Mouse (Mus musculus) heart, embryonic 15.5 days (tissue): ENCODE data around the gene Plekhh2. TPM values are rescaled to one million over a fixed set of nuclear protein-coding genes. Genes with fewer than 3 reads are reported as not detected.

Source experiments
- ATAC-seq: fragments of 200-750 bp; cut with Nextera tagmentation; replicated peaks from 2 replicates; pipeline ENCODE4 v1.8.0; 2017; ENCODE audit warnings: low read depth, moderate TSS enrichment; ENCODE audit not compliant: insufficient number of reproducible peaks, insufficient read depth, low FRiP score
- H3K27ac ChIP-seq: fragments of 300-500 bp; sonication (generic); 2 replicates; pipeline ENCODE4 v1.5.1; 2015; ENCODE audit warnings: mild to moderate bottlenecking, inconsistent platforms
- H3K27me3 ChIP-seq: fragments of 300-500 bp; sonication (generic); 2 replicates; pipeline ENCODE4 v1.6.1; 2015; ENCODE audit warnings: inconsistent platforms
- H3K36me3 ChIP-seq: fragments of 300-500 bp; sonication (generic); 2 replicates; pipeline ENCODE4 v1.6.1; 2015; ENCODE audit warnings: mild to moderate bottlenecking, inconsistent platforms
- H3K4me1 ChIP-seq: fragments of 300-500 bp; sonication (generic); replicated peaks from 2 replicates; pipeline ENCODE4 v1.6.1; 2015; ENCODE audit warnings: inconsistent platforms
- H3K4me2 ChIP-seq: fragments of 300-500 bp; sonication (generic); 2 replicates; pipeline ENCODE4 v1.6.1; 2015; ENCODE audit warnings: inconsistent platforms, mild to moderate bottlenecking, moderate library complexity
- H3K4me3 ChIP-seq: fragments of 300-500 bp; sonication (generic); 2 replicates; pipeline ENCODE4 v1.5.1; 2015; ENCODE audit warnings: mild to moderate bottlenecking, inconsistent platforms
- H3K9ac ChIP-seq: fragments of 300-500 bp; sonication (generic); 2 replicates; pipeline ENCODE4 v1.6.1; 2015; ENCODE audit warnings: mild to moderate bottlenecking, inconsistent platforms
- H3K9me3 ChIP-seq: fragments of 300-500 bp; sonication (generic); replicated peaks from 2 replicates; pipeline ENCODE4 v1.6.1; 2016; ENCODE audit warnings: inconsistent platforms
- WGBS: fragments of 180-500 bp; shearing (Covaris S2); methylation state at CpG from one replicate; pipeline ENCODE4 v1.1.7; 2015; ENCODE audit warnings: mixed read lengths; 5-methylcytosine and 5-hydroxymethylcytosine counted together
- polyA plus RNA-seq: library from polyadenylated mRNA; unstranded; fragments of >200 nt; fragmentation: Nextera tagmentation; extraction: Ambion mirVana; gene quantifications from 2 replicates; pipeline ENCODE4 v1.2.1, GENCODE M21; 2015

The Plekhh2 gene
- 1.8 and 2.8 TPM in 2 replicates for polyA plus RNA-seq

DNA sequence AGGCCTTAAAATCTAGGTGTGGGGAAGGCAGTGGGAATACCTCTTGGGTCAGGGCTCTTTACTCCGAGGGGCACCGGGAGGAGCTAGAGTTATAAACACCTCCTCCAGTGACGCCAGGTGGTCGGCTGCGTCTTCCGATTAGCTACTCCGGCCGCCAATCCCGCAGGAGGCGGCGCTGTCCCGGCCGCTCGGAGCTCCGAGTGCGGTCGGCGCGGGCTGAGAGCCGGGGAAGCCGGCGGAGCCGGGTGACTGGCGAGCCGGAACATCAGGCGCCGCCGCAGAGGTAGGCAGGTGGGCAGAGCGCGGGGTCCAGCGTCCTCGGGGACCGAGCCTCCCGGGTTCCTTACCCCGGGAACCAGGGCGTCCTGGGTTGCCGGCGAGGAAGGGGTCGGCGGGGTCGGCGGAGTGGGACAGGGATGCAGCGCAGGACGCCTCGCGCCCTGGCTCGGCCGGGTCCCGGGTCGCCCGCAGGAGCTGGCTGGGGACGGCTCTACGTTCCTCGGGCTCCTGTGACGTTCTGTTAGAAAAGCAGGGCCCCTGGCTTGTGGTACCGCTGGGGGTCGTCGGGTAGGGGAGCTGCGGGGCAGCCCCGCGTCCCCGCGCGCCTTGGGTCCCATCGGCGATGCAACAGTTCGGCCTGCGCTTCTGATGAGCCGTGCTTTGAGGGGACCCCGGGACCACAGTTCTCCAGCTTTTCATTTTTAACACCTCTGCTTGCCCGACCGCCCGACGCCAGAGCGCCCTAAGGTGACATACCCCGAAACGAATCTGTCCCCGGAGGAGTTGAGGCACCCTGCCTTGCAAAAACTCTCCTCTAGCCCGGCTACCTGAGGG, at the start of gene Plekhh2:
TSS of gene Plekhh2 (plus strand) at position 214 of the 834 bp plus-strand sequence.
- Histone ChIP-seq H3K27ac (peak within 1 kb of the TSS; percentile 67), H3K4me3 (peak within 1 kb of the TSS; percentile 73), H3K36me3 (no peaks in the 10 kb centered on the region), H3K4me1 (peaks cover 26% of the 10 kb centered on the region), H3K4me2 (peak within 1 kb of the TSS; percentile 99), H3K9me3 (no peaks in the 10 kb centered on the region), H3K27me3 (peaks cover 7% of the 10 kb centered on the region; the same call in 1 of the 2 replicates), H3K9ac (peak within 1 kb of the TSS; percentile 71)
- peak; percentile 88 for ATAC-seq
- WGBS, result under 1% methylated on average over 78 of the region's 79 CpGs

- H3K9ac ChIP-seq, result peak within 1 kb of the TSS; percentile 86
- no peaks in the 10 kb centered on the region; the same call in 1 of the 2 replicates for H3K36me3 ChIP-seq
- H3K27me3 ChIP-seq, result no peaks in the 10 kb centered on the region
- H3K9me3 ChIP-seq, result no peaks in the 10 kb centered on the region
- H3K4me2 ChIP-seq, result peak within 1 kb of the TSS; percentile 89
- H3K27ac ChIP-seq, result peak within 1 kb of the TSS; percentile 73
- peak; percentile 96 for ATAC-seq
- under 1% methylated on average over 67 of the region's 67 CpGs for WGBS
- H3K4me3 ChIP-seq, result peak within 1 kb of the TSS; percentile 89
- peaks cover 14% of the 10 kb centered on the region for H3K4me1 ChIP-seq
Measured at GRCm38 (mm10) chr17:84465753-84466608, 45.7 kb upstream of the Plekhh2 start, which contains the start of gene Thada. Thada (minus strand) TSS chr17:84466205.

DNA sequence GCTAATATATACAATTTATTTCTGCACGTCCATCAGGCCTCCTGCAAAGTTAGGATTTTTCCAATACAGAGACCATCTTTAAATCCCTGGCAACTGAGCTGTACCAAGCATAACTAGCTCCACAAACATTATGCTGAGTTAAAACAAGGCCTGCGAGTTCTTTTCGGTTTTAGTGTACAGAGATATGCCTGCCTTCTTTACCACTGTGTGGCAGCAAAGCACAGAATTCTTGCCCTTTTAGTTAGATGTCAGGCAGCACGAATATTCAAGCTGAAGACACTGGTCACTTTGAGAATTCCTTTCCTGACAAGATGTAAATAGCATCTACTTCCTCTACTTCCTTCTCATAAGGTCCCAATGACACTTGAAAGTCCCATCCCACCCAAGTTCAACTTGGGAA, 37.4 kb upstream of the Plekhh2 start:
- no peak overlapping the region for H3K27ac ChIP-seq
- no peak for ATAC-seq

DNA sequence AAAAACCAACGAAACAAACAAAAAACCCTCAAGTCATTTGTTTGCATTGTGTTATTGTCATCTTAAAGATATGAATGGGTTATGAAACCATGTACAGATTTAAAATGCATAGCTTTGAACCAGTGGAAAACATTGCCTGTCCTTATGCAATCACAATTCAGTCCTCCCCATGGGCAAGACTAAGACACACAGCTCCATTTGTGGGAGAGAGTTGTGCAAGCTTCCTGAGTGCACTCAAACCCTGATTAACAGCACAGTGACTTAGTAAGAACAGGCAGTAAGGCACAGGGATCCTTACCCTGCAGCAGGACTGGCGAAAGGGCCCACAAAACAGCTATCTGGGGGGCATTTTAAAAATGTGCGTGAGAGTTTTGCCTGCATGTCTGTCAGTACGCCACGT, 34.5 kb upstream of the Plekhh2 start:
- Histone ChIP-seq H3K27ac (no peak overlapping the region), H3K4me2 (no peak overlapping the region), H3K4me3 (no peak overlapping the region), H3K27me3 (no peaks in the 10 kb centered on the region), H3K36me3 (no peaks in the 10 kb centered on the region), H3K4me1 (0 out of 2 replicates have a peak, but pooled peaks cover 3% of the 10 kb centered on the region), H3K9me3 (no peaks in the 10 kb centered on the region), H3K9ac (no peak overlapping the region)
- ATAC-seq, result no peak
- WGBS, result 78% methylated on average over 5 of the region's 5 CpGs

More for the DNA sequence above, 37.4 kb upstream of the Plekhh2 start:
- no peaks in the 10 kb centered on the region for H3K4me1 ChIP-seq
- no peaks in the 10 kb centered on the region for H3K9me3 ChIP-seq
- 62% methylated on average over 4 of the region's 4 CpGs for WGBS
- H3K36me3 ChIP-seq, result no peaks in the 10 kb centered on the region
- H3K27me3 ChIP-seq, result no peaks in the 10 kb centered on the region
- H3K4me3 ChIP-seq, result no peak overlapping the region
- no peak overlapping the region for H3K4me2 ChIP-seq
- H3K9ac ChIP-seq, result no peak overlapping the region

- no peaks in the 10 kb centered on the region for H3K27me3 ChIP-seq
- WGBS, result 73% methylated on average over 4 of the region's 4 CpGs
- no peak overlapping the region for H3K4me3 ChIP-seq
- H3K27ac ChIP-seq, result no peak overlapping the region
- H3K4me1 ChIP-seq, result 0 out of 2 replicates have a peak, but pooled peaks cover 3% of the 10 kb centered on the region
- no peak overlapping the region for H3K9ac ChIP-seq
- H3K4me2 ChIP-seq, result no peak overlapping the region
- no peaks in the 10 kb centered on the region for H3K9me3 ChIP-seq
- no peaks in the 10 kb centered on the region for H3K36me3 ChIP-seq
- no peak for ATAC-seq
Measured at GRCm38 (mm10) chr17:84478276-84478675, 33.4 kb upstream of the Plekhh2 start.

DNA sequence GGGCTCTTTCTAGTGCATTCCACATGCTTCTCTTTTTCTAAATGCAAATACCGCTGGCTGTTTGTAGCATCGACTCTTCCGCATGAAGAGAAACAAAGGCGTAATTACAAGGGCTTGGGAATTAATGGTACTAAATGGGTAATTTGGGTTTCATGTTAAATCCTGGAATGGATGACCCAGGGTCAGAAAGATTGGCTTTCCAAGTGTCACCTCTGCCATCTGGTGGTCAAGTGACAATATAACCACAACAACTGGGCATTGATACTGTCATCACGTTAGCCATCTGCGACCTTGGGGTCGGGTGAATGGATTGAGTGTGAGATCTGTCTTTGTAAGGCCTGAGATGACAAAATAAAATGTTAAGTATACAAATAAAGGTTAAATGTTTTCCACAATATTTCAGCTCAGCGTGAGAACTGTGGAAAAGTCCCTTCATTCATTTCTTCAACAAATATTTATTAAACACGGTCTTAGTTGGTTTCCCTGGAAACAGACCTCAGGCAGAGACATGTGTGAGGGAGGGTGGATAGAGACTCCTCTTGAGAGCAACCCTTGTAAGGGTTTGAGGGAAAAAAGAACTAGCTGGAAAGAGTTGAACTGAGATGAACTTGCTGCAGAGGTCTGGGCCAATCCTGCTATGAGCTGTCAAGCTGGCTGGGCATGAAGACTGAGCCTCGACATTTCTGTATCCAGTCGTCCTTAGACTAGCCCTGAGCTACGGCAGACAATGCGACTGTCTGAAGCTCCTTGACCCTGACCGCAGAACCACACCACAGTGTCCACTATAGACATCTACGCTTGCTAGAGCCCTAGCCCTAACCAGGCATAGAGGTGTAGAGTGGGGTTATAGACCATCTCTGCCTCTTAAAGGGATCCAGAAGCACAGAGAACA, 31.0 kb upstream of the Plekhh2 start:
- no peak overlapping the region for H3K9ac ChIP-seq
- H3K36me3 ChIP-seq, result no peaks in the 10 kb centered on the region
- WGBS, result 55% methylated on average over 15 of the region's 15 CpGs
- no peaks in the 10 kb centered on the region for H3K27me3 ChIP-seq
- 0 out of 2 replicates have a peak, but pooled peaks cover 3% of the 10 kb centered on the region for H3K4me1 ChIP-seq
- ATAC-seq, result no peak
- no peak overlapping the region for H3K4me3 ChIP-seq
- no peaks in the 10 kb centered on the region for H3K9me3 ChIP-seq
- no peak overlapping the region for H3K4me2 ChIP-seq
- H3K27ac ChIP-seq, result no peak overlapping the region

DNA sequence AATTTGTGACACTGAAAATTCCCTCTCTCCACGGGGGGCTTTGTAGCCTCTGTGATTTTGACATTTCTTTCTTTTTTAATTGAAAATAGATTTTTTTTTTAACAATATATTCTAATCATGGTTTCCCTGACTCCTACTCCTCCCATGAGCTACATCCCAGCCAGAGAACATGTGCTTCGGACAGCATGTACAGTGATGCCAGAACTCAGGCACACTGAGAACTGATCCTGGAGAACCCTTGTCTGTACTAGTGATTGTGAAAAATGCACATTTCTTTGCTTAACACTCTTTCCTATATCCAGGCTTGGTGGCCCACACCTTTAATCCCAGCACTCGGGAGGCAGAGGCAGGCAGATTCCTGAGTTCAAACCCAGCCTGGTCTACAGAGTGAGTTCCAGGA, 28.9 kb upstream of the Plekhh2 start:
- WGBS, result 77% methylated on average over 3 of the region's 3 CpGs
- Histone ChIP-seq H3K27me3 (no peaks in the 10 kb centered on the region), H3K4me3 (no peak overlapping the region), H3K4me1 (0 out of 2 replicates have a peak, but pooled peaks cover 3% of the 10 kb centered on the region), H3K4me2 (no peak overlapping the region), H3K9me3 (no peaks in the 10 kb centered on the region), H3K27ac (no peak overlapping the region), H3K9ac (no peak overlapping the region), H3K36me3 (no peaks in the 10 kb centered on the region)
- ATAC-seq, result no peak

- WGBS, result 59% methylated on average over 6 of the region's 6 CpGs
Measured at GRCm38 (mm10) chr17:84483673-84484320, 27.9 kb upstream of the Plekhh2 start.

DNA sequence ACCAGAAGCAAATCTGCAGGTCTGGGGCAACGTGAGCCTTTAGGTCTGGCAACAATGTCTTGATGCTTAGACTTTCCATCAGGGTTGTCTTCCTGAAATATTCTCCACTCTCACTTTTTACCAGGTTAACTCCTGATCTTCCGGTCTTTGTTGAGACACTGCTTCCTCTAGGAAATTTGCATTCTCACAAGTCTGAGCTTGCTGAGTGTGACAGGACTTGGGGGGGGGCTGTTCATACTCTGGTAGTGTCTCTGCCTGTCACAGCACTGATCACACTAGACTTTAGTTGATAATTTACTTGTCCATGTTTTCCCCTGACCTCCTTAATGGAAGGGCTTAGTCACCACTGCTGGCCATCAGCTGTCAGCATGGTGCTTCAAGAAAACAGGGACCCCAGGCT, 24.3 kb upstream of the Plekhh2 start:
- no peak for ATAC-seq
- Histone ChIP-seq H3K4me3 (no peak overlapping the region), H3K4me2 (no peak overlapping the region)

More at GRCm38 (mm10) chr17:84483673-84484320, 27.9 kb upstream of the Plekhh2 start:
- H3K4me1 ChIP-seq, result 0 out of 2 replicates have a peak, but pooled peaks cover 3% of the 10 kb centered on the region
- no peaks in the 10 kb centered on the region for H3K36me3 ChIP-seq
- H3K27me3 ChIP-seq, result no peaks in the 10 kb centered on the region
- no peak overlapping the region for H3K4me2 ChIP-seq
- no peak overlapping the region for H3K9ac ChIP-seq
- no peak for ATAC-seq
- no peak overlapping the region for H3K4me3 ChIP-seq
- no peaks in the 10 kb centered on the region for H3K9me3 ChIP-seq
- H3K27ac ChIP-seq, result no peak overlapping the region

DNA sequence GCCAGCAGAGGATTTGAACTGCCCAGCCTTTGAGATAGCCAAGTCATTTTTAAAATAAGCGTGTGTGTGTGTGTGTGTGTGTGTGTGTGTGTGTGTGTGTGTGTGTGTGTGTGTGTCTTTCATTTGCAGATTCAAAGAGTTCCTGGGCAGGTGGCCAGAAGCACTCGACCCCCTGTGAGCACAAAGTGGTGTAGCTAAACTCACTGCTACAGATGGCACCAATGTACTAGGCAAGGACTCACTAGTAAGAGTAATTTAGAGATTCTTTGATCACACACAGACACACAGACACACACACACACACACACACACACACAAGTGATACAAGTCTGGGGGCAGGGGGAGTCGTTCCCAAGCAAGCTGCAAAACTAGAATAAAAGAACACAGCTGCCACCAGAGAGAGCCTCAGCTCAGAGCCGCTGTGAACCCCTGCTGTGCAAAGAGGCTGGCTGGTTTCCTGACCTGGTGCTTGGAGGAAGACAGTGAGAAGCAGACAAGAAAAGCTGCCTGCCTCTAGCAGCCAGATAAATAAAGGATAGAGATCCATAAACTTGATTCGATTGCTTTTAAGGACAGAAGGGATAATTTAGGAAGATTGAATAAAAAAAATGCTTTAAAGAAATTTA, 19.3 kb upstream of the Plekhh2 start:
- H3K27me3 ChIP-seq, result no peaks in the 10 kb centered on the region
- H3K9ac ChIP-seq, result no peak overlapping the region
- no peak for ATAC-seq
- H3K4me3 ChIP-seq, result no peak overlapping the region
- 30% methylated on average over 5 of the region's 5 CpGs for WGBS
- H3K4me1 ChIP-seq, result no peaks in the 10 kb centered on the region
- H3K36me3 ChIP-seq, result no peaks in the 10 kb centered on the region
- H3K4me2 ChIP-seq, result no peak overlapping the region
- H3K27ac ChIP-seq, result no peak overlapping the region
- peaks cover 6% of the 10 kb centered on the region; the same call in 1 of the 2 replicates for H3K9me3 ChIP-seq

More for the DNA sequence above, 24.3 kb upstream of the Plekhh2 start:
- no peaks in the 10 kb centered on the region for H3K27me3 ChIP-seq
- H3K27ac ChIP-seq, result no peak overlapping the region
- no peaks in the 10 kb centered on the region for H3K36me3 ChIP-seq
- H3K4me1 ChIP-seq, result no peaks in the 10 kb centered on the region
- H3K9me3 ChIP-seq, result peaks cover 6% of the 10 kb centered on the region; the same call in 1 of the 2 replicates
- 70% methylated on average over 2 of the region's 2 CpGs for WGBS
- no peak overlapping the region for H3K9ac ChIP-seq
